ENCODE assay signal across 24 mouse cellular contexts in genomic region chr10:31595326-31595725, GRCm38 (mm10). TPM values are rescaled to one million over a fixed set of nuclear protein-coding genes. Genes with fewer than 3 reads are reported as not detected.
DNase-seq lines count a peak whose midpoint lies in the region; ATAC-seq and TF ChIP-seq lines count a peak whose summit lies in the region.
"Had no signal": no experiment of that assay in that cellular context is flagged by ENCODE, and none has a peak within 500 bp of the region (broad histone marks: within the 10 kb centered on the region; RNA-seq: fewer than 3 reads in every experiment).

No protein-coding gene starts in this region.

- no peak overlapping the region for H3K9ac ChIP-seq in forebrain, embryonic 11.5 days (ENCODE audit: low read length)
- H3K9ac ChIP-seq in forebrain, postnatal 0 days, result no peak overlapping the region
- H3K9ac ChIP-seq in forebrain, embryonic 13.5 days, result no peak overlapping the region
- H3K9ac ChIP-seq: embryonic facial prominence, embryonic 13.5 days; embryonic facial prominence, embryonic 15.5 days had no signal

- H3K27ac ChIP-seq in forebrain, embryonic 11.5 days (ENCODE audit: low read depth, low read length), result no peak overlapping the region
- H3K27ac ChIP-seq in forebrain, postnatal 0 days (ENCODE audit: low read depth, low read length), result no peak overlapping the region
- H3K27ac ChIP-seq in forebrain, embryonic 13.5 days, result no peak overlapping the region
- no peak overlapping the region for H3K27ac ChIP-seq in forebrain, embryonic 10.5 days
- H3K27ac ChIP-seq: embryonic facial prominence, embryonic 13.5 days; embryonic facial prominence, embryonic 15.5 days had no signal

- TF ChIP-seq CTCF in forebrain, postnatal 0 days (IDR thresholded peaks at IDR 0.05; ENCODE audit: low read depth), result no peak

- WGBS in forebrain, embryonic 11.5 days, result 55% methylated on average over 4 of the region's 4 CpGs
- 24% methylated on average over 4 of the region's 4 CpGs for WGBS in forebrain, postnatal 0 days
- WGBS in forebrain, embryonic 13.5 days, result 30% methylated on average over 4 of the region's 4 CpGs
- 81% methylated on average over 4 of the region's 4 CpGs for WGBS in forebrain, embryonic 10.5 days

- peaks cover 7% of the 10 kb centered on the region; the same call in 1 of the 2 replicates for H3K4me1 ChIP-seq in forebrain, embryonic 11.5 days (replicated peaks; ENCODE audit: control insufficient read depth, insufficient read depth, low read length)
- H3K4me1 ChIP-seq in forebrain, postnatal 0 days (ENCODE audit: insufficient read depth), result peaks cover 10% of the 10 kb centered on the region
- H3K4me1 ChIP-seq in forebrain, embryonic 13.5 days, result peaks cover 30% of the 10 kb centered on the region
- H3K4me1 ChIP-seq in forebrain, embryonic 10.5 days, result peaks cover 20% of the 10 kb centered on the region

- H3K27me3 ChIP-seq in forebrain, embryonic 11.5 days (ENCODE audit: control insufficient read depth, insufficient read depth, low read length), result no peaks in the 10 kb centered on the region
- no peaks in the 10 kb centered on the region for H3K27me3 ChIP-seq in forebrain, postnatal 0 days (ENCODE audit: insufficient read depth, low read length)
- no peaks in the 10 kb centered on the region for H3K27me3 ChIP-seq in forebrain, embryonic 13.5 days
- H3K27me3 ChIP-seq in forebrain, embryonic 10.5 days (ENCODE audit: poor library complexity, severe bottlenecking), result no peaks in the 10 kb centered on the region
- H3K27me3 ChIP-seq: CH12.LX; embryonic facial prominence, embryonic 13.5 days; embryonic facial prominence, embryonic 15.5 days had no signal

- H3K4me2 ChIP-seq in forebrain, embryonic 11.5 days (ENCODE audit: low read depth, low read length, severe bottlenecking), result no peak overlapping the region
- H3K4me2 ChIP-seq in forebrain, postnatal 0 days (ENCODE audit: low read depth), result no peak overlapping the region
- H3K4me2 ChIP-seq in forebrain, embryonic 13.5 days, result no peak overlapping the region
- H3K4me2 ChIP-seq: embryonic facial prominence, embryonic 13.5 days; embryonic facial prominence, embryonic 15.5 days had no signal

- H3K36me3 ChIP-seq in forebrain, embryonic 11.5 days (ENCODE audit: control insufficient read depth, insufficient read depth, low read length), result no peaks in the 10 kb centered on the region
- H3K36me3 ChIP-seq in forebrain, postnatal 0 days (ENCODE audit: insufficient read depth), result no peaks in the 10 kb centered on the region
- no peaks in the 10 kb centered on the region for H3K36me3 ChIP-seq in forebrain, embryonic 13.5 days (ENCODE audit: poor library complexity, severe bottlenecking)
- no peaks in the 10 kb centered on the region for H3K36me3 ChIP-seq in forebrain, embryonic 10.5 days (replicated peaks)
- H3K36me3 ChIP-seq: embryonic facial prominence, embryonic 13.5 days; embryonic facial prominence, embryonic 15.5 days; G1E had no signal

- 0 out of 2 replicates have a peak, but pooled peaks have one; percentile 51 for ATAC-seq in forebrain, embryonic 11.5 days (replicated peaks; ENCODE audit: low FRiP score)
- ATAC-seq in forebrain, postnatal 0 days, result no peak
- ATAC-seq in forebrain, embryonic 13.5 days, result peak; percentile 17; the same call in 1 of the 2 replicates
- ATAC-seq: CD4-positive, CD25-positive, alpha-beta regulatory T cell, adult 4 months had no signal

- no peak overlapping the region for H3K4me3 ChIP-seq in forebrain, embryonic 11.5 days (ENCODE audit: low read depth, low read length)
- no peak overlapping the region for H3K4me3 ChIP-seq in forebrain, postnatal 0 days (ENCODE audit: low read depth, low read length)
- no peak overlapping the region for H3K4me3 ChIP-seq in forebrain, embryonic 13.5 days
- no peak overlapping the region for H3K4me3 ChIP-seq in forebrain, embryonic 10.5 days
- H3K4me3 ChIP-seq: embryonic facial prominence, embryonic 13.5 days; embryonic facial prominence, embryonic 15.5 days; erythroblast, embryonic 14.5 days had no signal

- H3K9me3 ChIP-seq in forebrain, embryonic 11.5 days (ENCODE audit: control insufficient read depth, low read length), result no peaks in the 10 kb centered on the region
- no peaks in the 10 kb centered on the region for H3K9me3 ChIP-seq in forebrain, postnatal 0 days (ENCODE audit: low read length)
- H3K9me3 ChIP-seq in forebrain, embryonic 13.5 days (replicated peaks), result no peaks in the 10 kb centered on the region
- H3K9me3 ChIP-seq in forebrain, embryonic 10.5 days, result no peaks in the 10 kb centered on the region
- H3K9me3 ChIP-seq: embryonic facial prominence, embryonic 13.5 days; embryonic facial prominence, embryonic 15.5 days; G1E had no signal

- DNase-seq in forebrain, embryonic 11.5 days (ENCODE audit: low spot score), result no peak
- no peak for DNase-seq in forebrain, postnatal 0 days
- DNase-seq in forebrain, embryonic 10.5 days (ENCODE audit: extremely low spot score, low spot score), result no peak
- peak; percentile 77 for DNase-seq in Muller cell, postnatal 12 days (ENCODE audit: inconsistent ontology term)
- peak; percentile 22 for DNase-seq in retina, embryonic 14.5 days (ENCODE audit: low spot score)
- DNase-seq in gastrocnemius, postnatal 10 days, result no peak
- DNase-seq in cerebellum, postnatal 25 days, result no peak
- DNase-seq: adrenal gland, adult 2 months; adrenal gland, postnatal 10 days; adrenal gland, postnatal 25 days; B cell, adult 2 months; cerebellum, adult 11-12 months; cerebellum, adult 2 months; cerebellum, adult 9-10 months; cerebellum, postnatal 10 days; cerebellum, postnatal 36 days; embryo, embryonic 11 days had no signal

RNA-seq across cellular contexts. Expression of gene Rnf217, which starts 13.7 kb away (rescaled TPM):
- 1.2 and 1.4 TPM in 2 replicates for polyA plus RNA-seq in forebrain, embryonic 11.5 days (2014; fragmentation: Nextera tagmentation; extraction: Ambion mirVana)
- total RNA-seq in forebrain, postnatal 0 days (2014; rRNA removed), result 10.2 and 14.0 TPM in 2 replicates
- polyA plus RNA-seq in forebrain, postnatal 0 days (2015; fragmentation: Nextera tagmentation; extraction: Ambion mirVana), result 1.5 and 1.8 TPM in 2 replicates
- polyA plus RNA-seq in forebrain, embryonic 13.5 days (2015; fragmentation: Nextera tagmentation; extraction: Ambion mirVana), result 1.5 TPM in 2 replicates
- 0.77 and 0.86 TPM in 2 replicates for polyA plus RNA-seq in forebrain, embryonic 10.5 days (2016; fragmentation: Nextera tagmentation; extraction: Ambion mirVana)
- total RNA-seq in gastrocnemius, postnatal 10 days (2021), result 10 to 100 TPM; 12.8 to 13.3 TPM
- total RNA-seq: CH12.LX had no signal
- polyA plus RNA-seq: erythroblast, embryonic 14.5 days; G1E had no signal

Comparison
In these comparisons a context has a peak if more than half of its experiments do, and no peak if none do; other contexts are left out.
1. DNase-seq: peak in Muller cell, postnatal 12 days (single experiment) and retina, embryonic 14.5 days (single experiment); none in forebrain, embryonic 11.5 days (single experiment), forebrain, postnatal 0 days (single experiment), forebrain, embryonic 10.5 days (single experiment), gastrocnemius, postnatal 10 days (single experiment) and cerebellum, postnatal 25 days (0 of 2).